Mouse (Mus musculus): ENCODE data around the gene Mycl. TPM values are rescaled to one million over a fixed set of nuclear protein-coding genes. Genes with fewer than 3 reads are reported as not detected.
"Not testable (repeated sequence)": the region's sequence is repeated elsewhere in the genome, so short reads cannot be mapped to it uniquely, and the experiment has no call there.

Mycl gene
- polyA plus RNA-seq, 1 experiment from 2014 or later: 76.1 TPM

DNA sequence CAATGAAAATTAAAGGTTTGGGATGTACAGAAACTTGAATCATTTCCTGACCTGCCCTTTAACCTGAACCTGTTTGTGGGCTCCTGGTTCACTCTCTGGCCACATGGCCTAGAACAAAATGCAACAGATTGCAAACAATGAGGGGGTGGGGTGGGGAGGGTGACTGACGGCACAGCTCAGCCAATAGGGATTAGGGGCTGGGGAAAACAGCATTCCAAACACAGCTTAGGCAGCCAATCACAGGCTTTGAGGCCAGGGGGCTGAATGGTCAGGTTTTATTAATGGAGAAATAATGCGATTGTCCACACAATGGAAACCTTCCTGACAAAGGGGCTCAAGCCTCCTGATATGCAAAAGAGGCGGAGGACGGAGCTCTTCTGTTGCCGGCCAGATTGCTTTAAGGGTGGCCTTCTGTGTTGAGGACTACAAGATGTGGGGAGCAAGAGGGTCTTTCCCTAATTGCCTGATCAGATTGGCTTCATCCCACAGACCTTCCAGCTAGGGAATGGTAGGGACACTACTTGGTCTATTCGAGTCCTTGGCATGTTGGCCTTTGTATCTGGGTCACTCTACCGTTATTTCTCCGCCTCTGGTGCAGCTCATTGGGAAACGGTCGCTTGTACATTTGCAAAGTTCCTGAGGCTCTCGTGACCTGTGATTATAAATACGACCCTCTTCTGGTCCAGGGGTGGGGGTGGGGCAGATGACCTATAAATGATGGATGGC is 3.2 kb downstream of the Mycl start:
- DNase-seq (ENCODE audit: low spot score) (peak; percentile 88), ATAC-seq (ENCODE audit: low FRiP score) (peak; percentile 79)
- 5% methylated on average over 12 of the region's 12 CpGs for WGBS
- no peaks in the 10 kb centered on the region for H3K9me3 ChIP-seq (ENCODE audit: control insufficient read depth, low read length)
- H3K36me3 ChIP-seq (ENCODE audit: control insufficient read depth, insufficient read depth, low read length): no peaks in the 10 kb centered on the region
- H3K27me3 ChIP-seq (ENCODE audit: control insufficient read depth, insufficient read depth, low read length): no peaks in the 10 kb centered on the region
- H3K4me2 ChIP-seq (replicated peaks; ENCODE audit: low read depth, low read length): peak overlapping the region; percentile 81
- H3K4me3 ChIP-seq (ENCODE audit: low read depth, low read length): peak overlapping the region; percentile 88
- peak overlapping the region; percentile 98 for H3K27ac ChIP-seq (ENCODE audit: low read depth, low read length)
- peak overlapping the region; percentile 93 for H3K9ac ChIP-seq (ENCODE audit: low read depth, low read length)
- H3K4me1 ChIP-seq (replicated peaks; ENCODE audit: control insufficient read depth, insufficient read depth, low read length): peaks cover 19% of the 10 kb centered on the region

- H3K4me2 ChIP-seq (replicated peaks; ENCODE audit: low read depth, low read length): peak overlapping the region; percentile 81
- H3K27ac ChIP-seq (ENCODE audit: low read depth, low read length): peak overlapping the region; percentile 98
- DNase-seq (ENCODE audit: low spot score) (peak; percentile 75), ATAC-seq (ENCODE audit: low FRiP score) (peak; percentile 64)
- H3K4me3 ChIP-seq (ENCODE audit: low read depth, low read length): peak overlapping the region; percentile 88
- H3K27me3 ChIP-seq (ENCODE audit: control insufficient read depth, insufficient read depth, low read length): no peaks in the 10 kb centered on the region
- H3K9ac ChIP-seq (ENCODE audit: low read depth, low read length): peak overlapping the region; percentile 81
- H3K4me1 ChIP-seq (replicated peaks; ENCODE audit: control insufficient read depth, insufficient read depth, low read length): peaks cover 19% of the 10 kb centered on the region
- 3% methylated on average over 4 of the region's 4 CpGs for WGBS
- H3K36me3 ChIP-seq (ENCODE audit: control insufficient read depth, insufficient read depth, low read length): no peaks in the 10 kb centered on the region
- no peaks in the 10 kb centered on the region for H3K9me3 ChIP-seq (ENCODE audit: control insufficient read depth, low read length)
These were observed 3.8 kb downstream of the Mycl start for GRCm38 (mm10) chr4:122999263-122999691.

DNA sequence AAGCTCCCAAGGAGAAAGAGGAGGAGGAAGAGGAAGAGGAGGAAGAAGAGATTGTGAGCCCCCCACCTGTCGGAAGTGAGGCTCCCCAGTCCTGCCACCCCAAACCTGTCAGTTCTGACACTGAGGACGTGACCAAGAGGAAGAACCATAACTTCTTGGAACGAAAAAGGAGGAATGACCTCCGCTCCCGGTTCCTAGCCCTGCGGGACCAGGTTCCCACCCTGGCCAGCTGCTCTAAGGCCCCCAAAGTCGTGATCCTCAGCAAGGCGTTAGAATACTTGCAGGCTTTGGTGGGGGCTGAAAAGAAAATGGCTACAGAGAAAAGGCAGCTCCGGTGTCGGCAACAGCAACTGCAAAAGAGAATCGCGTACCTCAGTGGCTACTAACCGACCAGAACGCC is 4.7 kb downstream of the Mycl start:
- no peaks in the 10 kb centered on the region for H3K9me3 ChIP-seq (ENCODE audit: control insufficient read depth, low read length)
- WGBS: 38% methylated on average over 14 of the region's 14 CpGs
- H3K27me3 ChIP-seq (ENCODE audit: control insufficient read depth, insufficient read depth, low read length): no peaks in the 10 kb centered on the region
- peak overlapping the region; percentile 88 for H3K4me3 ChIP-seq (ENCODE audit: low read depth, low read length)
- peak overlapping the region; percentile 81 for H3K9ac ChIP-seq (ENCODE audit: low read depth, low read length)
- peaks cover 19% of the 10 kb centered on the region for H3K4me1 ChIP-seq (replicated peaks; ENCODE audit: control insufficient read depth, insufficient read depth, low read length)
- H3K36me3 ChIP-seq (ENCODE audit: control insufficient read depth, insufficient read depth, low read length): no peaks in the 10 kb centered on the region
- DNase-seq (ENCODE audit: low spot score) (no peak), ATAC-seq (ENCODE audit: low FRiP score) (no peak)
- peak overlapping the region; percentile 98 for H3K27ac ChIP-seq (ENCODE audit: low read depth, low read length)
- peak overlapping the region; percentile 81 for H3K4me2 ChIP-seq (replicated peaks; ENCODE audit: low read depth, low read length)

DNA sequence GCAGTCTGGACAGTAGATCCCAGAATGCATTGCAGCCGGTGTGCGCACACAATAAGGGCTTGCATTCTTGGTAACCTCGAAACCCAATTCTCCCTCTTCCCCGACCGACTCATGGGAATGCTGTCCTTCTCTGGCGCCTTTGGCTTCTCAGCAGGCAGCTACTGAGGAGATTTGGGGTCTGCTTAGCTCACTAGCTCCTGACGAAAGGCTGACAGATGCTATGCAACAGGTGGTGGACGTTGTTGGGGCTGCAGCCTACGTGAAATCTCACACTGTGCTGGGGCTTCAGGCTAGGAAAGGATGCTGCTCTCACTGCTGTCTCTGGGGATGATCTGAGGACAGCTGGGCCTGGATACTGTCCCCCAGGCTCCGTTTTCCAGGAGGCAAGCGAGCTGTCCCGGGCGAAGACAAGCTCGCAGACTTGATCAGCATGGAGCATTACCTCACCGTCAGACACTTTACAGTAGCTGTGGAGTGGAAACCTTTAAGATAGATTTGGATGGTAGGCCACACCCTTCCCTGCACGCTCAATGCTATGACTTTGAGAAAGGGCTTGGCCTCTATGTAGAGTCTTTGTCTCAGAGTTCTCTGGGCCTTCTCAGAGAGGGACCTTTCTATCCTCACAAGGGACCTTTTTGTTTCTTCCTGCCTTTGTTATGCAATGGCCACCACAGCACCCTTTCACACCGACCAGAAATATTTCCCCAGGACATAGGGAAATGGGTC is 5.3 kb downstream of the Mycl start:
- H3K9me3 ChIP-seq (ENCODE audit: control insufficient read depth, low read length): no peaks in the 10 kb centered on the region
- 29% methylated on average over 17 of the region's 17 CpGs for WGBS
- no peaks in the 10 kb centered on the region for H3K36me3 ChIP-seq (ENCODE audit: control insufficient read depth, insufficient read depth, low read length)
- DNase-seq (ENCODE audit: low spot score) (peak; percentile 60), ATAC-seq (ENCODE audit: low FRiP score) (no peak)
- H3K27me3 ChIP-seq (ENCODE audit: control insufficient read depth, insufficient read depth, low read length): no peaks in the 10 kb centered on the region
- peak overlapping the region; percentile 42 for H3K9ac ChIP-seq (ENCODE audit: low read depth, low read length)
- peaks cover 19% of the 10 kb centered on the region for H3K4me1 ChIP-seq (replicated peaks; ENCODE audit: control insufficient read depth, insufficient read depth, low read length)
- H3K4me3 ChIP-seq (ENCODE audit: low read depth, low read length): no peak overlapping the region
- H3K27ac ChIP-seq (ENCODE audit: low read depth, low read length): peak overlapping the region; percentile 98
- peak overlapping the region; percentile 29 for H3K4me2 ChIP-seq (replicated peaks; ENCODE audit: low read depth, low read length)

DNA sequence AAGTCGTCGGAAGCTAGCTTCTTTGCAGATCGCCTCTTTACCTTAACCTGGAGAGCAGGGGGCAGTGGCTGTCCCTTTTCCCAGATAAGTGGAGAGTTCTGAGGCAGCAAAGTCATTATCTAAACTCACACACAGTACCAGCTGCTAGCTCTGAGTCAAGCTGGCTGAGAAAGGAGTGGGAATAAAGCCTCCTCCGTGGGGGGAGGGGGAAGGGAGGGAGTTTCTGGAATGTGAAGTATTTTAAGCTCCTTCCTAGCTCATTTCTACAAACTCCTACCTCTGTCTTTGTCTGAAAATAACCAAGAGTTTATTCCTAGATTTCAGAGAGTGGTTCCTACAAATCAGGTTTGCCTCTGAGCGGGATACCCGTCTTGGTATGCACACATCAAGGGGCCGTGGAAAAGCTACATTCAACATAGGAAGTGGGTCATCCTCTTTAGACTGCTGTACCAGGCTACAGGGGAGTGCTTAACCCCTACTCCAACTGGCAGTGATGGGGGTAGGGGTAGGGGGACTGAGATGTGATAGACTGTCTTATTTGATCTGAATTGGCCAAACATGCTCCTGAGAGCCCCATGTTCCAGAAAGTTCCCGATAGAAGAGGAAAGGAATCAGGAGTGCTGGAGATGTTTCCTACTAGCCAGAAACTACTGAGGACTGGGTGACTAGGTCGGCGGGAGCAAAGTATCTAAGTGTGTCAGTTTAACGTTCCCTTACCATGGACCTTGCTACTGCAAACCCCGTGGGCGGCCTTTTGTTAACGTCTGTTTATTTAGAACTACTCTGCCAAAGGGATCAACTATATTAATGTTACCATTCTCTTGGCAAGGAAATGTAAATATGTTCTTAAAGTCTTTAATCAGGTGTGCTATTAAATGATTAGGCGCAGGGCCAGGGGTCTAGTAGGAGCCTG is 9.9 kb downstream of the Mycl start:
- DNase-seq (ENCODE audit: low spot score) (no peak), ATAC-seq (ENCODE audit: low FRiP score) (no peak)
- 46% methylated on average over 15 of the region's 15 CpGs for WGBS
- no peaks in the 10 kb centered on the region for H3K36me3 ChIP-seq (ENCODE audit: control insufficient read depth, insufficient read depth, low read length)
- no peak overlapping the region for H3K4me3 ChIP-seq (ENCODE audit: low read depth, low read length)
- H3K27ac ChIP-seq (ENCODE audit: low read depth, low read length): no peak overlapping the region
- no peak overlapping the region for H3K9ac ChIP-seq (ENCODE audit: low read depth, low read length)
- peaks cover 14% of the 10 kb centered on the region for H3K4me1 ChIP-seq (replicated peaks; ENCODE audit: control insufficient read depth, insufficient read depth, low read length)
- H3K4me2 ChIP-seq (replicated peaks; ENCODE audit: low read depth, low read length): no peak overlapping the region
- no peaks in the 10 kb centered on the region for H3K27me3 ChIP-seq (ENCODE audit: control insufficient read depth, insufficient read depth, low read length)
- no peaks in the 10 kb centered on the region for H3K9me3 ChIP-seq (ENCODE audit: control insufficient read depth, low read length)

- not testable (repeated sequence) for H3K9ac ChIP-seq (ENCODE audit: low read depth, low read length); DNase-seq (ENCODE audit: low spot score); H3K9me3 ChIP-seq (ENCODE audit: control insufficient read depth, low read length); H3K4me3 ChIP-seq (ENCODE audit: low read depth, low read length); H3K36me3 ChIP-seq (ENCODE audit: control insufficient read depth, insufficient read depth, low read length); H3K4me2 ChIP-seq (replicated peaks; ENCODE audit: low read depth, low read length); ATAC-seq (ENCODE audit: low FRiP score); H3K4me1 ChIP-seq (replicated peaks; ENCODE audit: control insufficient read depth, insufficient read depth, low read length); H3K27me3 ChIP-seq (ENCODE audit: control insufficient read depth, insufficient read depth, low read length)
- 89% methylated on average over 4 of the region's 4 CpGs for WGBS
- H3K27ac ChIP-seq (ENCODE audit: low read depth, low read length): peak overlapping the region; percentile 95
These were observed 17.0 kb downstream of the Mycl start for GRCm38 (mm10) chr4:123012501-123012900.

DNA sequence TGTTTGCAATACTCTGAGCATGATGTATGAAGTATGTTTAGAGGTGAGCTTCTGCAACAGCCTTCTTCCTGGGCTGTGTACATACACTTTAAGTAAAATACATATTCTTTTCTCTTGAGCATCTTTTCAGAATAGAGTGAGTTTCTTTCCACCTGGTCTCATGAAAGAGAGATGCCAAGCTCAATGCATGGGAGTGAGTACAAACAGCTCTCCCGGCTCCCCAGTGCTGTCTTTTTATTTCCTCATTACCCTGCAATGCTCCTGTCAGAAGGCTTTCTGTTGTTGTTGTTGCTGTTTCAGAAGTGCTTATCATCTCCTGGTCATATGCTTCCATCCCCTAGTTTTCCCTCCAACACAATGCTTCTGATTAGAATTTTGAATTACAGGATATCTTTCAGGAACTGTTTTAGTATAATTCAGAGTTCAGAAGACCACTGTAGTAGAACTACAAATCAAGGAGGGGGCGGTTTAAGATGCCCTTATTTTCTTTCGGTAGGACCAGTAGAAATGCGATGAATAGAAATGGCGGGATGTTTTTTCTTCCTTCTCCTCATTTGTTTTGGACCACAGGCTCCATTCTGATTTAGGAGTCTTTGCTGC is 18.0 kb downstream of the Mycl start:
- H3K9me3 ChIP-seq (ENCODE audit: control insufficient read depth, low read length): no peaks in the 10 kb centered on the region
- no peak overlapping the region for H3K4me3 ChIP-seq (ENCODE audit: low read depth, low read length)
- H3K9ac ChIP-seq (ENCODE audit: low read depth, low read length): peak overlapping the region; percentile 38
- H3K4me1 ChIP-seq (replicated peaks; ENCODE audit: control insufficient read depth, insufficient read depth, low read length): peaks cover 9% of the 10 kb centered on the region
- WGBS: 42% methylated on average over 5 of the region's 5 CpGs
- peak overlapping the region; percentile 95 for H3K27ac ChIP-seq (ENCODE audit: low read depth, low read length)
- no peaks in the 10 kb centered on the region for H3K36me3 ChIP-seq (ENCODE audit: control insufficient read depth, insufficient read depth, low read length)
- DNase-seq (ENCODE audit: low spot score): no peak
- H3K27me3 ChIP-seq (ENCODE audit: control insufficient read depth, insufficient read depth, low read length): no peaks in the 10 kb centered on the region
- no peak for ATAC-seq (ENCODE audit: low FRiP score)
- H3K4me2 ChIP-seq (replicated peaks; ENCODE audit: low read depth, low read length): no peak overlapping the region

- H3K9ac ChIP-seq (ENCODE audit: low read depth, low read length): no peak overlapping the region
- peak overlapping the region; percentile 95 for H3K27ac ChIP-seq (ENCODE audit: low read depth, low read length)
- H3K4me2 ChIP-seq (replicated peaks; ENCODE audit: low read depth, low read length): peak overlapping the region; percentile 20; the same call in 1 of the 2 replicates
- H3K27me3 ChIP-seq (ENCODE audit: control insufficient read depth, insufficient read depth, low read length): no peaks in the 10 kb centered on the region
- WGBS: 21% methylated on average over 3 of the region's 3 CpGs
- H3K4me1 ChIP-seq (replicated peaks; ENCODE audit: control insufficient read depth, insufficient read depth, low read length): peaks cover 13% of the 10 kb centered on the region
- H3K36me3 ChIP-seq (ENCODE audit: control insufficient read depth, insufficient read depth, low read length): no peaks in the 10 kb centered on the region
- peak; percentile 82 for DNase-seq (ENCODE audit: low spot score)
- peak; percentile 83 for ATAC-seq (ENCODE audit: low FRiP score)
- H3K9me3 ChIP-seq (ENCODE audit: control insufficient read depth, low read length): no peaks in the 10 kb centered on the region
- H3K4me3 ChIP-seq (ENCODE audit: low read depth, low read length): no peak overlapping the region
These were observed 18.5 kb downstream of the Mycl start for GRCm38 (mm10) chr4:123013949-123014406.
